Mouse (Mus musculus): ENCODE results near the gene Otop3.

DNA sequence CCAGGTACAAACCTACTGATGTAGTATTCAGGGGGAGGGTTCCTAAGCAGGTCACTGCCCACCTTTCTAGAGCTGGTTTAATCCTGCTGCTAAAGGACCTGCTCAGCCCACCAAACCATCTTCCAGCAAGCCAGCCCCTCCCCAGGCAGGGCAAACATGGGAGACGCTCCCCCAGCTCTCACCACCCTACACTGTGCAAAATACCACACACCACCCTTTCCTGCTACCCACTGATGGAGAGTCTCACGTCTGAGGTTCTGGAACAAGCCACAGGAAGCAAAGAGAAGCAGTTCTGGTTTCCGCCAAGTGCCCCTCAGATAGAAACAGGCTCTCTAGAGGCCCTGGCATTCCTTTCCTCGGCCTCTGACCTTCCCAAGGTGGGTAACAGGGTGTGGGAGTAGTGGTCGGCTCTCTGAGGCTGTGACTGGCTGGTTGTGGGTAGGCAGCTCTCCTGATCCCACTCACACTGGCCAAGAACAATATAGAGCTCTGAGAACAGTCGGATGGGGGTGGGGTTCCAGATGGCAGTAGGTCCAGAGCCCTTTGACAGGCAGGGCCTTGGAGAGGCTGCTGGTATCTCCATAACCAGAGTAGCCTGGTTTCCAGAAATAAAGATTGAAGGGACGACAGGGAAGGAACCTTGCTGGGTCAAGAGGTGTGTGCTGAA is 31.6 kb downstream of the Otop3 start:
- TF ChIP-seq CTCF (IDR thresholded peaks at IDR 0.05) (no peak), POLR2A (IDR thresholded peaks at IDR 0.05; ENCODE audit: insufficient read depth, low read depth, low read length) (no peak)
